Mouse (Mus musculus) embryonic facial prominence, embryonic 12.5 days (tissue): ENCODE data around the gene Cyp27a1. TPM values are rescaled to one million over a fixed set of nuclear protein-coding genes. Genes with fewer than 3 reads are reported as not detected.
A peak's percentile ranks its signal among the peaks of the same experiment; 100 is the strongest.

Experiments used
- ATAC-seq: fragments of 200-750 bp; cut with Nextera tagmentation; 2 replicates; pipeline ENCODE4 v1.8.0; 2017; ENCODE audit not compliant: insufficient number of reproducible peaks, insufficient read depth, low FRiP score, low TSS enrichment
- H3K27ac ChIP-seq: fragments of 300-500 bp; sonication (generic); 2 replicates; pipeline ENCODE4 v1.5.1; 2016; ENCODE audit warnings: mild to moderate bottlenecking
- H3K27me3 ChIP-seq: fragments of 300-500 bp; sonication (generic); 2 replicates; pipeline ENCODE4 v1.6.1; 2016; ENCODE audit warnings: mild to moderate bottlenecking, moderate library complexity
- H3K36me3 ChIP-seq: fragments of 300-500 bp; sonication (generic); 2 replicates; pipeline ENCODE4 v1.6.1; 2016; ENCODE audit warnings: mild to moderate bottlenecking
- H3K4me1 ChIP-seq: fragments of 300-500 bp; sonication (generic); 2 replicates; pipeline ENCODE4 v1.6.1; 2016
- H3K4me2 ChIP-seq: fragments of 300-500 bp; sonication (generic); replicated peaks from 2 replicates; pipeline ENCODE4 v1.6.1; 2016; ENCODE audit warnings: mild to moderate bottlenecking, moderate library complexity
- H3K4me3 ChIP-seq: fragments of 300-500 bp; sonication (generic); 2 replicates; pipeline ENCODE4 v1.5.1; 2016; ENCODE audit warnings: mild to moderate bottlenecking
- H3K9ac ChIP-seq: fragments of 300-500 bp; sonication (generic); 2 replicates; pipeline ENCODE4 v1.6.1; 2016; ENCODE audit warnings: mild to moderate bottlenecking, moderate library complexity
- H3K9me3 ChIP-seq: fragments of 300-500 bp; sonication (generic); 2 replicates; pipeline ENCODE4 v1.6.1; 2016; ENCODE audit warnings: mild to moderate bottlenecking, moderate library complexity
- WGBS: fragments of 180-500 bp; shearing (Covaris S2); methylation state at CpG from one replicate; pipeline ENCODE4 v1.1.7; 2016; 5-methylcytosine and 5-hydroxymethylcytosine counted together
- polyA plus RNA-seq: library from polyadenylated mRNA; unstranded; fragments of >200 nt; fragmentation: Nextera tagmentation; extraction: Ambion mirVana; gene quantifications from 2 replicates; pipeline ENCODE4 v1.2.1, GENCODE M21; 2016

The Cyp27a1 gene
- polyA plus RNA-seq, 1 experiment from 2014 or later, result 10.5 TPM

GRCm38 (mm10) chr1:74750683-74751082, 37.3 kb downstream of the Cyp27a1 start:
- Histone ChIP-seq H3K27ac (no peak overlapping the region), H3K4me3 (no peak overlapping the region), H3K27me3 (peaks cover 33% of the 10 kb centered on the region), H3K9me3 (no peaks in the 10 kb centered on the region), H3K36me3 (no peaks in the 10 kb centered on the region), H3K4me1 (no peaks in the 10 kb centered on the region; the same call in 1 of the 2 replicates), H3K9ac (no peak overlapping the region), H3K4me2 (no peak overlapping the region)
- no peak for ATAC-seq
- 82% methylated on average over 4 of the region's 4 CpGs for WGBS

GRCm38 (mm10) chr1:74752150-74752549, 38.8 kb downstream of the Cyp27a1 start:
- no peaks in the 10 kb centered on the region for H3K9me3 ChIP-seq
- no peaks in the 10 kb centered on the region; the same call in 1 of the 2 replicates for H3K4me1 ChIP-seq
- 78% methylated on average over 8 of the region's 8 CpGs for WGBS
- no peak overlapping the region for H3K27ac ChIP-seq
- ATAC-seq, result no peak
- no peak overlapping the region for H3K9ac ChIP-seq
- H3K4me2 ChIP-seq, result no peak overlapping the region
- no peaks in the 10 kb centered on the region for H3K36me3 ChIP-seq
- peaks cover 28% of the 10 kb centered on the region for H3K27me3 ChIP-seq
- H3K4me3 ChIP-seq, result no peak overlapping the region

DNA sequence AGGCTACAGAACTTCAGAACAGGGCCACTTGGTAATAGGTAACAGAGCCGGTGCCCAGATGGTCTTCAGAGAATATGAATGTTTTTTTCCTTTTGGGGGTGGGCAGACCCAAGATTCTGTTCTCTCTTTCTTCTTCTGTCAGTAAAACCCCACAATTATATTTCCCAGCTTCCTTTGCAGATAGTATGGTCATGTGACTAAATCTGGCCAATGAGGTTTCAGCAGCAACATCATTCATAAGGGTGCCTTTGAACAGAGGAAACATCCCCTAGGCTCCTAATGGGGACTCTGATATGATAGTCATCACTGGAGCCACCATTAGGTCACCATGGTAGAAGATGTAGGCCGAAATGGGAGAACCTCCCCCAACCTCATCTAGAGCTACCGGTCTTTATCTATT, 39.5 kb downstream of the Cyp27a1 start:
- H3K9ac ChIP-seq, result no peak overlapping the region
- no peak for ATAC-seq
- peaks cover 22% of the 10 kb centered on the region for H3K27me3 ChIP-seq
- WGBS, result 91% methylated on average over 3 of the region's 3 CpGs
- no peaks in the 10 kb centered on the region; the same call in 1 of the 2 replicates for H3K4me1 ChIP-seq
- no peaks in the 10 kb centered on the region for H3K36me3 ChIP-seq
- H3K4me2 ChIP-seq, result no peak overlapping the region
- H3K27ac ChIP-seq, result no peak overlapping the region
- no peak overlapping the region for H3K4me3 ChIP-seq
- H3K9me3 ChIP-seq, result no peaks in the 10 kb centered on the region

DNA sequence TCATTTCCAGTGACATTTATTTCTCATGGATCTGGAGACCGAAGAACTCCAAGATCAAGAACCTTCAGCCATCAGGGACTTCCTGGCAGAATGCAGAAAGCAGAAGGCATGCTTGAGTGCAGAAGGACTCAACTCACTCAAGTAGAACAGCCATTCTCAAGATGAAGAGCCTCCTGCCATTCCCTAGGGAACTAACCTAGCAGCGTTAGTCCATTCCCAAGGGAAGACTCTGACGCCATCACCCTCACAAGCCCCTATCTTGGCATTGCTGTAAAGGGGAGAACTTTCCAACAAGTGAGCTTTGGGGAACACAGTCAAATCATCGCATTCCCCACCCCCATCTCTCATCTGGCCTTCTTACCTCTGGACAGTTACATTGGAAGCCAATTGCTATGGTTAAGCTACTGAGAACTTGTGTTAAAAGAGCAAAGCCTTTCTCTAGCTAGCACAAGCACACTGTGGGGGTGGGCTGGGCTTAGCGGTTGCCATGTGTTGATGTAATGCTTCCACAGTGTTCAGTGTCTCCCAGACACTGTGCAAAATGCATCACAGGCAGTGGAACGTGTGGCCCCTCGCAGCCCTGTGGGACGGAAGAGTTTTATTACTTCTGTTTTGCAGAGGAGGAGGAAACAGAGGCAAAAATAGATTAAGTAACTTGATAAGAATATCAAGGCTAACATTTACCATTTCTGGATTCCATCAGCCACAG, 40.0 kb downstream of the Cyp27a1 start:
- Histone ChIP-seq H3K4me2 (no peak overlapping the region), H3K36me3 (no peaks in the 10 kb centered on the region), H3K4me1 (no peaks in the 10 kb centered on the region; the same call in 1 of the 2 replicates), H3K4me3 (no peak overlapping the region), H3K27ac (no peak overlapping the region), H3K27me3 (peaks cover 16% of the 10 kb centered on the region), H3K9me3 (no peaks in the 10 kb centered on the region), H3K9ac (no peak overlapping the region)
- ATAC-seq, result no peak
- WGBS, result 81% methylated on average over 8 of the region's 8 CpGs

GRCm38 (mm10) chr1:74754175-74754785, 40.9 kb downstream of the Cyp27a1 start:
- no peak overlapping the region for H3K4me3 ChIP-seq
- ATAC-seq, result no peak
- no peak overlapping the region for H3K4me2 ChIP-seq
- no peaks in the 10 kb centered on the region for H3K9me3 ChIP-seq
- no peak overlapping the region for H3K9ac ChIP-seq
- H3K27ac ChIP-seq, result no peak overlapping the region
- peaks cover 7% of the 10 kb centered on the region for H3K27me3 ChIP-seq
- 44% methylated on average over 5 of the region's 5 CpGs for WGBS
- H3K4me1 ChIP-seq, result no peaks in the 10 kb centered on the region; the same call in 1 of the 2 replicates
- H3K36me3 ChIP-seq, result no peaks in the 10 kb centered on the region

GRCm38 (mm10) chr1:74759773-74760172, 46.4 kb downstream of the Cyp27a1 start:
- ATAC-seq, result no peak
- H3K27me3 ChIP-seq, result peaks cover 12% of the 10 kb centered on the region
- 19% methylated on average over 4 of the region's 4 CpGs for WGBS

DNA sequence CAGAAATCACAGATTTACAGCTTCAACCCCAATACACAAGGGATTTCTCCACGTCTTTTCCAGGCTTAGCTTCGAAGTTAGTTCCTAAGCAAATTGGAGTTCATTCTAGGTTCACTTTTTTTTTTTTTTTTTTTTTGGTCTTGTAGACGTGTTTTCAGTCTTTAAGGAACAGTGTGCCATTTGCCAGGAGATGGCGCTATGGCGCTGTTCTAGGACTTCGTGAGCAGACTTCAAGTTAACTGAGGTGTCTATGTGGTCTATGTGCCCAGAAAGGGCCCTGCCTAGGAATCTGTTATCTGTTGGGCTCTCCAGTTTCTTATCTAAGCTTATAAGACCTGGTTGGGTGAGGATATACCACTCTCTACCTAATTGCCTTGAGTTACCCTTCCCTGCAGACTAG, 49.7 kb downstream of the Cyp27a1 start:
- no peak overlapping the region for H3K4me2 ChIP-seq
- no peak overlapping the region for H3K4me3 ChIP-seq
- no peaks in the 10 kb centered on the region for H3K4me1 ChIP-seq
- no peak overlapping the region for H3K9ac ChIP-seq
- no peak overlapping the region for H3K27ac ChIP-seq
- no peaks in the 10 kb centered on the region for H3K36me3 ChIP-seq
- 3% methylated on average over 6 of the region's 6 CpGs for WGBS
- no peaks in the 10 kb centered on the region for H3K9me3 ChIP-seq
- peaks cover 27% of the 10 kb centered on the region for H3K27me3 ChIP-seq
- ATAC-seq, result no peak

More at GRCm38 (mm10) chr1:74759773-74760172, 46.4 kb downstream of the Cyp27a1 start:
- Histone ChIP-seq H3K4me2 (no peak overlapping the region), H3K4me3 (no peak overlapping the region), H3K4me1 (no peaks in the 10 kb centered on the region), H3K9ac (no peak overlapping the region), H3K36me3 (no peaks in the 10 kb centered on the region), H3K27ac (no peak overlapping the region), H3K9me3 (no peaks in the 10 kb centered on the region)

DNA sequence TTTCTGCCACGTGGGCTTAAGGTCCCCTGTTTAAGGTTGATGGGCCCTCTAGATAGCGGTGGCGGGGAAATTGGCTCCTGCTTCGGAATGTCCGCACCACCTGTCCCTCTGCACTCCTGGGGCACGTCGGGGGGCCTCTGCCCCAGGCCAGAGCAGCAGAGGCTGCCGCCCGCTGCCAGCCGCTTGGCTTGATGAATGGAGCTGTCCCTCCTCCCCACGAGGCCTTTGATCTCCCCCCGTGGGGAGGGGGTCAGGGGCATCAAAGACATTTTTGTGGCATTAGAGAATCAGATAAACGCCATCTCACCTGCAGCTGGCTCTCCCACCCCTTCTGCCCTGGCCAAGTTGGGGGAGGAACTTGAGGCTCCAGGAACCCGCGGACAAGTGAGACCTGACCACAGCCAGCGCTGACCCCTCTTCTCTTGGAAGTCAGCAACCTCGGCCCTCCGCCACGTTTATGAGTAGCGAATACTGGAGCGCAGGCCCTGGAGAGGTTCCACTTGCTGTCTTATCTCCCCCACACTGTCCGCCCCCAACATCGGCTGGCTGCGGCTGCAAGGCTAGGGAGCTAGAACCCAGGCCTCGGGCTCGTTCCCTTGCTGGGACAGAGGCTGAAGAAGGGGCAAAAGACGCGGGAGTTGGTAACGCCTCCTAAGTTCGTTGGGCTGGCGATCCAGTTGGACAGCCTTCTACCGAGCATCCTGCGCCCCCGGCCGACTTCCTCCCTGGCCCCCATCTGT, 57.5 kb downstream of the Cyp27a1 start:
- Histone ChIP-seq H3K9me3 (no peaks in the 10 kb centered on the region), H3K4me1 (peaks cover 29% of the 10 kb centered on the region), H3K27me3 (peaks cover 83% of the 10 kb centered on the region), H3K27ac (no peak overlapping the region), H3K9ac (peak overlapping the region; percentile 53; the same call in 1 of the 2 replicates), H3K36me3 (no peaks in the 10 kb centered on the region), H3K4me2 (peak overlapping the region; percentile 98), H3K4me3 (peak overlapping the region; percentile 55)
- WGBS, result 1% methylated on average over 35 of the region's 35 CpGs
- no peak for ATAC-seq

- peaks cover 29% of the 10 kb centered on the region for H3K4me1 ChIP-seq
- no peak for ATAC-seq
Observed at GRCm38 (mm10) chr1:74771467-74771844, 58.1 kb downstream of the Cyp27a1 start.

DNA sequence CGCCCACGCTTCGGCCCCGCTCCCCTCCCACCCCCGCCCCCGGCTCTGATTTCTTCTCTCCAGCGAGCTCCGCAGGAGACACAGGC, 58.3 kb downstream of the Cyp27a1 start, which contains the start of gene Wnt6:
TSS of gene Wnt6 (plus strand) at position 48 of the 86 bp plus-strand sequence.
- ATAC-seq, result no peak

More at GRCm38 (mm10) chr1:74771467-74771844, 58.1 kb downstream of the Cyp27a1 start:
- Histone ChIP-seq H3K36me3 (no peaks in the 10 kb centered on the region), H3K4me3 (peak overlapping the region; percentile 55), H3K9me3 (no peaks in the 10 kb centered on the region), H3K4me2 (peak overlapping the region; percentile 98), H3K27ac (no peak overlapping the region), H3K9ac (peak overlapping the region; percentile 53), H3K27me3 (peaks cover 88% of the 10 kb centered on the region)
- WGBS, result 0% methylated on average over 23 of the region's 26 CpGs

DNA sequence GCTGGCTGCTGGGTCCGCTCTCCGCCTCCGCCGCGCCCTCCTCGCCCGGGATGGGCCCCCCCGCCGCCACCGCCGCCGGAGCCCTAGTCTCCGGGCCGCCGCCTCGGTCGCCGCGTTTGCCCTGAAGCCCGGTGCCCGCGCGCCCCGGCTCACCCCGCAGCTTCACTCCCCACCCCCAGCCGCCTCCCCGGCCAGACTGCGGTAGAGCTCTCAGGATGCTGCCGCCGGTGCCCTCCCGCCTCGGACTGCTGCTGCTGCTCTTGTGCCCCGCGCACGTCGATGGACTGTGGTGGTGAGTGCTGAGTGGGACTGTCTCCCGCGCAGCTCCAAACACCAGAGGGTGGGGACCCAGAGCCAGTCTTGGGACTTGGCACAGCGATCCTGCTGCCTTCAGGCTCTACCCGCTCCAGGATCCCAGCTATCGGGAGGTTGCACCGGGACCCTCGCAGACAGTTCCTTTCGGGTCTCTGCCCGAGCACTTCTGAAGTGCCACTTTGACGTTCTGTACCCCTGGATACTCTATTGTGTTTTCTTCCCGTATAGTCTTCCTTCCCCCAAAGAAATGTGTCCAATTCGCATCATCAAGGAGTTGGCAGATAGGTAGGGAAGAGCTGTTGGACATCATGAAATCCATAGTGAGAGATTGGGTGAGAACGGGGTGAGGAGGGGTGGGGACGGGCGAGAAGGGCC, 58.7 kb downstream of the Cyp27a1 start:
- ATAC-seq, result no peak
- Histone ChIP-seq H3K36me3 (no peaks in the 10 kb centered on the region), H3K4me3 (peak overlapping the region; percentile 55), H3K27ac (no peak overlapping the region; the same call in 1 of the 2 replicates), H3K9ac (peak overlapping the region; percentile 53), H3K9me3 (no peaks in the 10 kb centered on the region), H3K4me1 (peaks cover 33% of the 10 kb centered on the region), H3K27me3 (peaks cover 92% of the 10 kb centered on the region), H3K4me2 (peak overlapping the region; percentile 98)
- WGBS, result 0% methylated on average over 42 of the region's 51 CpGs

More for the DNA sequence above, 58.3 kb downstream of the Cyp27a1 start, which contains the start of gene Wnt6:
- Histone ChIP-seq H3K4me1 (peaks cover 31% of the 10 kb centered on the region), H3K27me3 (peaks cover 90% of the 10 kb centered on the region), H3K27ac (no peak within 1 kb of the TSS; the same call in 1 of the 2 replicates), H3K4me3 (peak within 1 kb of the TSS; percentile 55), H3K4me2 (peak within 1 kb of the TSS; percentile 98), H3K9me3 (no peaks in the 10 kb centered on the region), H3K36me3 (no peaks in the 10 kb centered on the region), H3K9ac (peak within 1 kb of the TSS; percentile 53)
- WGBS, result no CpG with 5 or more reads among the region's 8 CpGs
